Mouse (Mus musculus): ENCODE data around the gene Apba1. TPM values are rescaled to one million over a fixed set of nuclear protein-coding genes. Genes with fewer than 3 reads are reported as not detected.
A peak's percentile ranks its signal among the peaks of the same experiment; 100 is the strongest.

The Apba1 gene
- polyA plus RNA-seq, 1 experiment from 2014 or later = 0.25 TPM

DNA sequence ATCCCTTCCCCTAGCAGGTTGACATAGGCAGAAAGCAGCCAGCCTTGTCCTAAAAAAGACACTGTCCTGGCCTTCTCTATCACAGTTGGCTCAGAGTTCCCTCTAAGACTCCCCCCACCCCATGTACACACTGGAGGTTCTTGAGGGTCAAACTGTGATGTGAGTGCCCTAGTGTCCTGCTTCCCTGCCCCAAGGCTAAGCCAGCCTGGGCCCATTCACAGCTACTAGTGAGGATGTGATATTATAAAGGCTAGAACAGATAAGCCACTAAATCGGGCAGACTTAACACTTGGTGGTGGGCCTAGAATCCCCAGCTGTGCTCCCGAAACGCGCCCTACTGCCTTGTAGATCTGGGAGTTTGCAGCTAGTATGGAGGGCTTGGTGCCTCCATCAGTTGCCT lies 188.1 kb downstream of the Apba1 start:
- WGBS = 68% methylated on average over 4 of the region's 4 CpGs
- Histone ChIP-seq H3K27me3 (ENCODE audit: insufficient read depth, low read length) (no peaks in the 10 kb centered on the region), H3K4me2 (no peak overlapping the region), H3K27ac (ENCODE audit: low read depth) (no peak overlapping the region), H3K9ac (no peak overlapping the region), H3K36me3 (ENCODE audit: insufficient read depth) (no peaks in the 10 kb centered on the region), H3K4me3 (ENCODE audit: low read depth, low read length) (no peak overlapping the region), H3K9me3 (ENCODE audit: low read depth, low read length) (no peaks in the 10 kb centered on the region), H3K4me1 (ENCODE audit: insufficient read depth) (no peaks in the 10 kb centered on the region)
- DNase-seq (no peak), ATAC-seq (ENCODE audit: insufficient read depth) (no peak)
- TF ChIP-seq CTCF (IDR thresholded peaks at IDR 0.05; ENCODE audit: low read depth) = no peak

DNA sequence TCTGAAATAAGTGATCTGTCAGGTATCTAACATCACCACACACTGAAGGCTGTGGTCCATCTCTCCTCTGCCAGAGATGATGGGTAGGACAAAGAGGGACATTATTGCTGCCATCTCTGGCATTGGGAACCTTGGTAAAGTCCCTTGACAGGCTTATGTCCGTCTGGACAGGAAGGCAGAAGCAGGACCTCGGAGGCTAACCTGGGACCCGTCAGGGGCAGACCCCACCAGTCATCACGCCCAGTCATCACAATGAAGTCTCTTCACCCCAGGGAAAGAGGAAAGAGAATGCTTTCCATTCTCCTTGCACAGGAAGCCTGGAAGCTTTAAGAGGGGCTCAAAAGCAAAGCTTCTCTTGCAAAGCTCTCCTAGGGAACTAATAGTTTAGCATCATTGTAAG lies 189.2 kb downstream of the Apba1 start:
- Histone ChIP-seq H3K4me3 (ENCODE audit: low read depth, low read length) (no peak overlapping the region), H3K4me2 (no peak overlapping the region), H3K27ac (ENCODE audit: low read depth) (no peak overlapping the region), H3K9me3 (ENCODE audit: low read depth, low read length) (no peaks in the 10 kb centered on the region), H3K27me3 (ENCODE audit: insufficient read depth, low read length) (no peaks in the 10 kb centered on the region), H3K9ac (no peak overlapping the region), H3K4me1 (ENCODE audit: insufficient read depth) (no peaks in the 10 kb centered on the region), H3K36me3 (ENCODE audit: insufficient read depth) (no peaks in the 10 kb centered on the region)
- no peak for TF ChIP-seq CTCF (IDR thresholded peaks at IDR 0.05; ENCODE audit: low read depth)
- no peak for ATAC-seq (ENCODE audit: insufficient read depth)
- no peak for DNase-seq
- WGBS = 58% methylated on average over 4 of the region's 4 CpGs

DNA sequence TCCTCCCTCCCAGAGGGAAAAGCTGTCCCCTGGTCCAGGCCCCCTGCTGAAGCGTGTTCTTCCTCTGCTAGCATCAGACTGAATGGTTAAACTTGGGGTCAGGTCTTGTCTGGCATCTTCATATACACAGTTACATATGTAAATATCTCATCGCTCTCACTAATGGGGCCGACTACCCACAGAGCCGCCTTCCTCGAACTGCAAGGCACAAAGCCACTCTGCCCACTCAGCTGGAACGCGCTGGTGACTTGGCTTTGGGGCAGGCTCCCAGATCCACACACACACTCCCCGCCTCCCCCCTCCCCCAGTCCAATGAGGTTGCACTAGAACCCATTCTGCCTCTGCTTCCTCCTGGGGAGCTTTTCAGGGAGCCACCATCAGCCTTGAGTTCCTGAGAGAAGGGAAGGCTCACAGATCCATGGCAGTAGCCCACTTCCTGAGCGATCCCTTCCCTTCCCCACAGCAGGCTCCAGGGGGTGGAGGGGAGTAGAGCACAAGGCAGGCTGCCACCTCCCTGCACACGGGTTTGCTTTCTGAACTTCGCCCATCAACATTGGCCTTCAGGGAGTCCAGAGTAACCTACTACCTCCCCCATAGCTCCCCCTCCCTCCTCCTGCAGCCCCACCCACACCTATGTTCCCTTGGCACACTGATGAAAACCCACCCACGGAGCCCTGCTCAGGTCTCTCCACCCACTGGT lies 189.8 kb downstream of the Apba1 start:
- no peak for TF ChIP-seq CTCF (IDR thresholded peaks at IDR 0.05; ENCODE audit: low read depth)
- no peak for ATAC-seq (ENCODE audit: insufficient read depth)
- H3K9ac ChIP-seq = no peak overlapping the region
- WGBS = 37% methylated on average over 12 of the region's 12 CpGs
- H3K9me3 ChIP-seq (ENCODE audit: low read depth, low read length) = no peaks in the 10 kb centered on the region
- H3K4me3 ChIP-seq (ENCODE audit: low read depth, low read length) = no peak overlapping the region
- no peaks in the 10 kb centered on the region for H3K4me1 ChIP-seq (ENCODE audit: insufficient read depth)
- no peaks in the 10 kb centered on the region for H3K36me3 ChIP-seq (ENCODE audit: insufficient read depth)
- no peak overlapping the region for H3K4me2 ChIP-seq
- no peaks in the 10 kb centered on the region for H3K27me3 ChIP-seq (ENCODE audit: insufficient read depth, low read length)
- no peak overlapping the region for H3K27ac ChIP-seq (ENCODE audit: low read depth)
- peak; percentile 3 for DNase-seq

DNA sequence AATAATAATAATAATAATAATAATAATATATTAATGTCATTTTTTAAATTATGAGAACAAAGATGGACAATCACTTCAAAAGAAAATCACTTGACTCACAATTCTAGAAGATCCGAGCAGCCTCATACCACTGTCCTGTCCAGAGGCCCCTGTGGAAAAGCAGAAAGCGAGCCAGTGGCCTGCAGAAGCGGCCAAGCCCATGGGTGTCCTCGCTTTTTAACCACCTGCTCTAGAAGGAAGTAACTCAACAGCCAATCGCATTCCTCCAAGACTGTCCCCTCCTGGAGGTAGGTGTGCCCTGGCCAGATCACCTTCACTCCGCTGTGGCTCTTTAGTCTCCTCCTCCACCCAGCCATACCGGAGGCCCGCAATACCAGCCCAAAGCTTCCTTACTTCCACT lies 196.8 kb downstream of the Apba1 start:
- no peak for TF ChIP-seq CTCF (IDR thresholded peaks at IDR 0.05; ENCODE audit: low read depth)
- ATAC-seq (ENCODE audit: insufficient read depth) = no peak
- WGBS = 84% methylated on average over 8 of the region's 8 CpGs

DNA sequence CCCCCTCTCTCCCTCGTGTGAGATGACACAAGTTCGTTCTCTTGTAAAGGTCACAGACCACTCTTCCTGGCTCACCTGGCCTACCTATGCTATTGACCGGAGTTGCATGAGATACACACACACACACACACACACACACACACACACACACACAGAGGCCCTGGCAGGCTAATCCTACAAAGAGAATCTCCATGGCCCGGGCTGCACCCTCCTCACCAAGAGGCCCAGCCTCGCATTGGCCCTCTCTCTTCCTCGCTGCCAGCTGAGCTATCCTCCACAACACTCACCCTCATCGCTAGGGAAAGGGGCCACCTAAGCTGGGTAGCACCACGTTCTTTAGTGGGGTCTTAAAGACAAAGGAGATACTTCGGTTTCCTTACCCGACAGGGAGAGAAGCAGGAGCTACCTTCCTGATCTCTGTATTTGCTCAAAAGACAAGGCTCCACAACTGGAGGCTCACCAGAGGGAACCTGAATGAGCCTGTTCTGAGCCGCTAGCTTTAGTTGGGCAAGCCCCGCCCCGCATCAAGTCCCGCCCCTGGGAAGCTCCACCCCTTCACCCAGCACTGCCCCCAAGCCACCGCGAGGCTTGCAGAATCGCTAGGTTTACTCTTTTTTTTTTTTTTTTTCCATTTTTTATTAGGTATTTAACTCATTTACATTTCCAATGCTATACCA lies 197.8 kb downstream of the Apba1 start:
- Histone ChIP-seq H3K9me3 (ENCODE audit: low read depth, low read length) (no peaks in the 10 kb centered on the region), H3K9ac (no peak overlapping the region), H3K4me3 (ENCODE audit: low read depth, low read length) (no peak overlapping the region), H3K27ac (ENCODE audit: low read depth) (no peak overlapping the region), H3K27me3 (ENCODE audit: insufficient read depth, low read length) (no peaks in the 10 kb centered on the region), H3K4me2 (no peak overlapping the region; the same call in 1 of the 2 replicates), H3K4me1 (ENCODE audit: insufficient read depth) (no peaks in the 10 kb centered on the region), H3K36me3 (ENCODE audit: insufficient read depth) (no peaks in the 10 kb centered on the region)
- DNase-seq (peak; percentile 25), ATAC-seq (ENCODE audit: insufficient read depth) (0 out of 2 replicates have a peak, but pooled peaks have one; percentile 22)
- TF ChIP-seq CTCF (IDR thresholded peaks at IDR 0.05; ENCODE audit: low read depth) = no peak
- WGBS = 43% methylated on average over 16 of the region's 17 CpGs

More for the DNA sequence above, 196.8 kb downstream of the Apba1 start:
- Histone ChIP-seq H3K4me2 (no peak overlapping the region), H3K27ac (ENCODE audit: low read depth) (no peak overlapping the region), H3K4me3 (ENCODE audit: low read depth, low read length) (no peak overlapping the region), H3K36me3 (ENCODE audit: insufficient read depth) (no peaks in the 10 kb centered on the region), H3K9ac (no peak overlapping the region), H3K4me1 (ENCODE audit: insufficient read depth) (no peaks in the 10 kb centered on the region), H3K27me3 (ENCODE audit: insufficient read depth, low read length) (no peaks in the 10 kb centered on the region), H3K9me3 (ENCODE audit: low read depth, low read length) (no peaks in the 10 kb centered on the region)
- DNase-seq = no peak

DNA sequence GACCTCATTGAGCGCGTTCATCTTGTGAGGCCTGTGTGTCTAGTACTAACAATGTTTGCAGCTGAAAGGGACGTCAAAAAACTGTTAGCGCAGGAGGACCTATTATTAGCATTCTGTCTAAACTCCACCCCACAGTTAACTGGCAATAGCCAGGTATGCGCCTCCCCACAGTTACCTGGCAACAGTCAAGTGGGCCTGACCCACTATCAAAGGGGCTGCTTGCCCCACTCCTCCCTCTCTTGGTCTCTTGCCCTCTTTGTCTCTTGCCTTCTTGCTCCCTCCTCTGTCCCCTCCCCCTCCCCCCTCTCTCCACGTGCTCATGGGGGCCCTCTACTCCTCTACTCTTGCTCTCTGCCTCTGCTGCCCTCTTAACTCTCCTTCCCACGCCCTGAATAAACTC lies 198.9 kb downstream of the Apba1 start:
- Histone ChIP-seq H3K4me1 (ENCODE audit: insufficient read depth) (no peaks in the 10 kb centered on the region), H3K9me3 (ENCODE audit: low read depth, low read length) (no peaks in the 10 kb centered on the region), H3K4me2 (no peak overlapping the region), H3K27ac (ENCODE audit: low read depth) (no peak overlapping the region), H3K9ac (no peak overlapping the region), H3K27me3 (ENCODE audit: insufficient read depth, low read length) (no peaks in the 10 kb centered on the region), H3K36me3 (ENCODE audit: insufficient read depth) (no peaks in the 10 kb centered on the region), H3K4me3 (ENCODE audit: low read depth, low read length) (no peak overlapping the region)
- peak; percentile 39; the same call in 1 of the 2 replicates for ATAC-seq (ENCODE audit: insufficient read depth)
- no peak for TF ChIP-seq CTCF (IDR thresholded peaks at IDR 0.05; ENCODE audit: low read depth)
- WGBS = 57% methylated on average over 7 of the region's 7 CpGs
- peak; percentile 52 for DNase-seq

DNA sequence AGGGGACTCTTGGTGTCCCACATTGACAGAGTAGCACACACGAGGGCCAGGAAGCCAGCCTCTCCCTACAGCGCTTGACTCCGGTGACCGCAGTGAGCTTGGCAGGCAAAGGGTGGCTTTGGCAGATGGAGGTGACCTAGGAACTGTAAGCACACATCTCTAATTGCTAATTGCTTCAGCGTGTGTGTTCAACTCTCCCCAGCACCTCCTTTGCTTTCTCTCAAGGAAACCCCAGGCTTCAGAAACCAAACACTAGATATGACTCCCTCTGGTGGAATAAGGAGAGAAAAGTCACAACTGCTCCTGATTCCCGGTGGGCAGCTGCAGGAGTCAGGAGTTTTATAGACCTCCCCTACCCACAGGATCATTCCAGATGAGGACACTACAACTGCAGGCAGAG lies 200.2 kb downstream of the Apba1 start:
- H3K4me3 ChIP-seq (ENCODE audit: low read depth, low read length) = no peak overlapping the region
- no peaks in the 10 kb centered on the region for H3K27me3 ChIP-seq (ENCODE audit: insufficient read depth, low read length)
- peak; percentile 54 for TF ChIP-seq CTCF (IDR thresholded peaks at IDR 0.05; ENCODE audit: low read depth)
- no peak overlapping the region for H3K9ac ChIP-seq
- DNase-seq = peak; percentile 59
- 40% methylated on average over 6 of the region's 6 CpGs for WGBS
- H3K9me3 ChIP-seq (ENCODE audit: low read depth, low read length) = no peaks in the 10 kb centered on the region
- no peak overlapping the region for H3K4me2 ChIP-seq
- no peaks in the 10 kb centered on the region for H3K36me3 ChIP-seq (ENCODE audit: insufficient read depth)
- H3K4me1 ChIP-seq (ENCODE audit: insufficient read depth) = no peaks in the 10 kb centered on the region
- no peak for ATAC-seq (ENCODE audit: insufficient read depth)
- no peak overlapping the region for H3K27ac ChIP-seq (ENCODE audit: low read depth)

Data from lung, embryonic 14.5 days (tissue).